Mouse (Mus musculus) hindbrain, embryonic 11.5 days (tissue): ENCODE measurements around the gene Syn3. TPM values are rescaled to one million over a fixed set of nuclear protein-coding genes. Genes with fewer than 3 reads are reported as not detected.

Experiments
- ATAC-seq: fragments of 200-750 bp; cut with Nextera tagmentation; 2 replicates; pipeline ENCODE4 v1.8.0; 2017; ENCODE audit warnings: mild to moderate bottlenecking, moderate TSS enrichment, moderate library complexity; ENCODE audit not compliant: low FRiP score
- DNase-seq: peaks from one replicate; pipeline ENCODE4 v3.0.0-alpha.2; 2015; ENCODE audit warnings: low spot score
- H3K27ac ChIP-seq: fragments of 300-500 bp; sonication (generic); 2 replicates; pipeline ENCODE4 v1.5.1; 2014; ENCODE audit warnings: mild to moderate bottlenecking, low read depth, low read length
- H3K27me3 ChIP-seq: fragments of 300-500 bp; sonication (generic); 2 replicates; pipeline ENCODE4 v1.6.1; 2014; ENCODE audit warnings: mild to moderate bottlenecking, low read length, moderate library complexity, mixed read lengths; ENCODE audit not compliant: control insufficient read depth, insufficient read depth
- H3K36me3 ChIP-seq: fragments of 300-500 bp; sonication (generic); 2 replicates; pipeline ENCODE4 v1.6.1; 2014; ENCODE audit warnings: mild to moderate bottlenecking, low read length, moderate library complexity, mixed read lengths; ENCODE audit not compliant: control insufficient read depth, insufficient read depth
- H3K4me1 ChIP-seq: fragments of 300-500 bp; sonication (generic); replicated peaks from 2 replicates; pipeline ENCODE4 v1.6.1; 2014; ENCODE audit warnings: low read length, mixed read lengths; ENCODE audit not compliant: control insufficient read depth, insufficient read depth
- H3K4me2 ChIP-seq: fragments of 300-500 bp; sonication (generic); replicated peaks from 2 replicates; pipeline ENCODE4 v1.6.1; 2014; ENCODE audit warnings: mild to moderate bottlenecking, low read depth, low read length
- H3K4me3 ChIP-seq: fragments of 300-500 bp; sonication (generic); 2 replicates; pipeline ENCODE4 v1.5.1; 2014; ENCODE audit warnings: low read depth, low read length
- H3K9ac ChIP-seq: fragments of 300-500 bp; sonication (generic); 2 replicates; pipeline ENCODE4 v1.6.1; 2014; ENCODE audit warnings: low read depth, low read length
- H3K9me3 ChIP-seq: fragments of 300-500 bp; sonication (generic); 2 replicates; pipeline ENCODE4 v1.6.1; 2016; ENCODE audit warnings: low read length; ENCODE audit not compliant: control insufficient read depth
- WGBS: fragments of 180-500 bp; shearing (Covaris S2); extraction: QIAGEN DNeasy Blood & Tissue Kit; methylation state at CpG from one replicate; pipeline ENCODE4 v1.1.7; 2014; 5-methylcytosine and 5-hydroxymethylcytosine counted together
- polyA plus RNA-seq: library from polyadenylated mRNA; unstranded; fragments of >200 nt; fragmentation: Nextera tagmentation; extraction: Ambion mirVana; gene quantifications from 2 replicates; pipeline ENCODE4 v1.2.1, GENCODE M21; 2014

Gene Syn3
- polyA plus RNA-seq, 1 experiment from 2014 or later = 5.9 TPM

DNA sequence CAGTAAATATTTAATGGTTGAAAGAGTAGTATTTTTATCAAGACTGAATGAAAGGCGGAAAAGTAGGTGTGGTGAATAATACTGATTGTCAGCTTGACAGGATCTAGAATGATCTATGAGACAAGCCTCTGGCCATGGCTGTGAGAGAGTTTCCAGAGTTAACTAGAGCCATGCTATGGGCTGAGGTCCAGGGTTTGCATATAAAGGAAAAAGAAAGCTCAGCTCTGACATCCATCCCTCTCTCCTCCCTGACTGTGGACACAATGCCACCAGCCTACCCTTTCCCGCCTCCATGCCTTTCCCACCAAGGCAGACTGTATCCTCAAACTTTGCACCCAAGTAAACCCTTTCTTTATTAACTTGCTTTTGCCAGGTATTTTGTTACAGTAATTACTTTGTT lies 124.6 kb downstream of the Syn3 start:
- H3K4me1 ChIP-seq = no peaks in the 10 kb centered on the region
- no peak overlapping the region for H3K4me3 ChIP-seq
- H3K9ac ChIP-seq = no peak overlapping the region
- WGBS = 81% methylated on average over 2 of the region's 2 CpGs
- DNase-seq = no peak
- ATAC-seq = no peak
- no peaks in the 10 kb centered on the region for H3K36me3 ChIP-seq
- H3K9me3 ChIP-seq = no peaks in the 10 kb centered on the region
- no peaks in the 10 kb centered on the region for H3K27me3 ChIP-seq
- no peak overlapping the region for H3K4me2 ChIP-seq
- no peak overlapping the region for H3K27ac ChIP-seq

DNA sequence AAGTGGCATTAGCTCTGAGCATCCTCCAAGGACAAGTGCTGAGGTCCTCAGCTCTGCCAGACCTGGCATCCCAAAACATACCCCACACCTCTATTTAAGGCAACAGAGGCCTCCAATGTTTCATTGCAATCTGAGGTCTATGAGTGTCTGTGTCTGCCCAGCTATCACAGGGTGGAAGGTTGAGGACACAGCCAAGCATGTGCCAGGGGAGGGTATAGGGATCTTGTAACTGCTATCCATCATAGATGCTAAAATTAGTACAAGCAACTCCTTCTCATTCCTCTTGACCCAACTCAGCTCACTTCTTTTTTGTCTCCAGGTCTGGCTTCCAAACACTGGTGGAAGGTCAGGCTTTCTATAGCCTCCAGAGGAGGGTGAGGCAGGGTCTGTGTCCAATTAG lies 127.1 kb downstream of the Syn3 start:
- H3K4me3 ChIP-seq = no peak overlapping the region
- DNase-seq = no peak
- no peaks in the 10 kb centered on the region for H3K9me3 ChIP-seq
- no peak overlapping the region for H3K9ac ChIP-seq
- no peak for ATAC-seq
- H3K27me3 ChIP-seq = no peaks in the 10 kb centered on the region
- no peaks in the 10 kb centered on the region for H3K4me1 ChIP-seq
- H3K4me2 ChIP-seq = no peak overlapping the region
- H3K27ac ChIP-seq = no peak overlapping the region
- H3K36me3 ChIP-seq = no peaks in the 10 kb centered on the region

DNA sequence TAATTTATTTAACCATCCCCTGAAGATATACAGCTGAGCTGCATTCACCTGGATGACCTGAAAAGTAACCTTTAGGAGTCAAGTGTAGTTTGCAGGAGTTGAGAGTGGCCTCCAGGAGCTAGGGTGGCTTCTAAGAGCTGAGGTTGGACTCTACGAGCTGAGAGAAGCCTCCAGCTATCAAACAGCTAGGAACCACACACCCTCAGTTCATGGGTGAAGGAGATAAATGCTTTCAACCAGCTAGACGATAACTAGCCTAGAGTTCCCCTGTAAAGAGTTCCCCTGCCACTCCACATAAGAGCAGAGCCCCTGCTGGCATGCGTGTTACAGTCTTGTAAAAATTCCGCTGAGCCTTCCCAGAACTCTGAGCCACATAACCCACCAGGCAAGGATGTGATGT lies 129.3 kb downstream of the Syn3 start:
- 81% methylated on average over 4 of the region's 4 CpGs for WGBS
- no peak overlapping the region for H3K4me3 ChIP-seq
- H3K4me2 ChIP-seq = no peak overlapping the region
- H3K27ac ChIP-seq = no peak overlapping the region
- ATAC-seq (no peak), DNase-seq (no peak)
- H3K9me3 ChIP-seq = no peaks in the 10 kb centered on the region
- no peaks in the 10 kb centered on the region for H3K4me1 ChIP-seq
- H3K36me3 ChIP-seq = no peaks in the 10 kb centered on the region
- H3K27me3 ChIP-seq = no peaks in the 10 kb centered on the region
- no peak overlapping the region for H3K9ac ChIP-seq

DNA sequence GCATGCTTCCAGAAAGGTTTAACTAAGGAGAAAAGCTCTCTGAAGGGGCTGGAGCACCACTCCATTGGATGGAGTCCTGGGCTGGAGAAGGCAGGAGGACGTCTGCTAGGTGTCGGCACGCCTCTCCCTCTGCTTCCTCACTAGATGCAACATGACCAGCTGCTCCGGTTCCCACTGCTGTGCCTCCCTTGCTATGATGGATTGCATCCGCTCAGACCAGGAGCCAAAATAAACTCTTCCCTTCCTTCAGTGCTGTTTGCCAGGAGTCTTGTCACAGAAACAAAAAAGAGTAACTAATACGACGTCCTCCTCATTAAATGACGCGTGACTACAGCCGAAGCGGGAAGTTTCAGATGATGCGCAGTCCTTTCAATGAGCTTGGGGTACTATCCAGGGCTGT lies 129.9 kb downstream of the Syn3 start:
- no peaks in the 10 kb centered on the region for H3K36me3 ChIP-seq
- no peak overlapping the region for H3K4me3 ChIP-seq
- no peak overlapping the region for H3K27ac ChIP-seq
- H3K27me3 ChIP-seq = no peaks in the 10 kb centered on the region
- 84% methylated on average over 12 of the region's 12 CpGs for WGBS
- H3K4me1 ChIP-seq = no peaks in the 10 kb centered on the region
- DNase-seq (no peak), ATAC-seq (no peak)
- no peak overlapping the region for H3K4me2 ChIP-seq
- no peak overlapping the region for H3K9ac ChIP-seq
- no peaks in the 10 kb centered on the region for H3K9me3 ChIP-seq

DNA sequence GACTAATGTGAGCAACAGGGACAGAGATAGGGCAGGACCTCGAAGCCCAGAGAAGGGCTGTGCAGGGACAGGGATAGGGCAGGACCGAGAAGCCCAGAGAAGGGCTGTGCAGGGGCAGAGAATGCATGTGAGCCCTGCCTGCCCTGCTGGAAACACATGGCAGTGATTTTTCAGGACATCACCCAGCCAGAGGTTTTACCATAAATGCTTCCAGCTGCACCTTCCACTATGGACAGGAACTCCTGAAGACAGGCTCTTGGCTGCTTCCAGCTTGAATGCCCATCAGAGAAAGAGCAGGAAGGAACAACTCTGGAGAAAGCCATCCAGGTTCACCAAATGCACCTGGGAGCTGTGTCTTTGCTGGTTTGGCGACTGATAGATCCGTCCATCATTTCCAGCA lies 131.3 kb downstream of the Syn3 start:
- ATAC-seq (no peak), DNase-seq (no peak)
- H3K36me3 ChIP-seq = no peaks in the 10 kb centered on the region
- 78% methylated on average over 4 of the region's 4 CpGs for WGBS
- no peaks in the 10 kb centered on the region for H3K9me3 ChIP-seq
- no peak overlapping the region for H3K27ac ChIP-seq
- no peak overlapping the region for H3K4me3 ChIP-seq
- H3K4me2 ChIP-seq = no peak overlapping the region
- H3K4me1 ChIP-seq = no peaks in the 10 kb centered on the region
- no peak overlapping the region for H3K9ac ChIP-seq
- H3K27me3 ChIP-seq = no peaks in the 10 kb centered on the region

DNA sequence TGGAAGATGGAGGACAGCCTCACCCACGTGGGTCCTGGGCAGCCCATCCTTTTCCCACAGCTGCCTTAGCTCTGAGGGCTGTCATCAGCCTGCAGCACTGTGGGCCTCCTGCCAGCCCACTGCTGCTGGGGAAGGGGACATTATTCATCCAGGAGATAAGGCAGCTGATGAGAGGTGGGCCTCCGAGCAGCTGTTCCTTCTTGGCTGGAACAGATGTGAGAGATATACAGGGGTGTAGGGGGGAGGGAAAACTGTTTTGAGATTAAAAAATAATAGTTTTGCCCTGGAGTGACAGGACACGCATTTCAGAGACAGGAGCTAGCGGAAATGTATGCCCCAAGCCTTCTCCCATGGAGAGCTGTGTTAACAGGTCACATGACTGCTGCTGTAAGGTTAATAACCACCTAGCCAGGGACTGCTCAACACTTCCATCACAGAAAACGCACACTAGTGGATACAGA lies 133.0 kb downstream of the Syn3 start:
- H3K36me3 ChIP-seq = no peaks in the 10 kb centered on the region
- H3K9ac ChIP-seq = no peak overlapping the region
- DNase-seq (no peak), ATAC-seq (0 out of 2 replicates have a peak, but pooled peaks have one; percentile 56)
- H3K27ac ChIP-seq = no peak overlapping the region
- H3K27me3 ChIP-seq = no peaks in the 10 kb centered on the region
- H3K4me1 ChIP-seq = no peaks in the 10 kb centered on the region
- 56% methylated on average over 5 of the region's 5 CpGs for WGBS
- no peaks in the 10 kb centered on the region for H3K9me3 ChIP-seq
- H3K4me3 ChIP-seq = no peak overlapping the region
- no peak overlapping the region for H3K4me2 ChIP-seq

DNA sequence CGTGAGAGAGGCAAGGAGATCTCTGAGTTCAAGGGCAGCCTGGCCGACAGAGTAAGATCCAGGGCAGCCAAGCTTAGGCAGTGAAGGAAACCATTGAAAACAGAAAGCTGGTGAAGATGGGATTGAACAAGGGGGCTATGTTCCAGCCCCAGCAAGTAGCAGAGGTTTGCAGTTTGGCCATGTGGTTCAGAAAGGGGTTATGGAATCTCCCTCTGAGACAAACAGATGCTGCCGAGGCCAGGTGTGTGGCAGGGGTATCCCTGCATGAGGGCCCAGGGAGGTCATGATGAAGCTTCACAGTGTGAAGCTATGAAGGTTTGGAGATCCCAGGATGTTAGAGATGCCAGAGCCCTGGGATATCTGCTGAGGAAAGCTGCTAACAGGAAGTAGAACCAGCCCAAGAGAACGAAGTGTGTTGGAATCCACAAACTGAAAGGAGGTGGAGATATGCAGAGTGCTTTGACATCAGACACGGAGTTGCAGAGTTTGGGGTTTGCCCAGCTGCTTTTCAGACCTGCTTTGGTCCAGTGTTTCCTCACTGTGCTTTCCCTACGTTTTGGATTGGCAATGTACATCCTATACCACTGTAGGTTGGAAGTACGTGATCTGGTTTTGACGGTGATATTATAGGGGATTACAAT lies 134.9 kb downstream of the Syn3 start:
- Histone ChIP-seq H3K27me3 (no peaks in the 10 kb centered on the region), H3K27ac (no peak overlapping the region), H3K36me3 (no peaks in the 10 kb centered on the region), H3K4me2 (no peak overlapping the region), H3K4me1 (no peaks in the 10 kb centered on the region), H3K4me3 (no peak overlapping the region), H3K9me3 (no peaks in the 10 kb centered on the region), H3K9ac (no peak overlapping the region)
- ATAC-seq = no peak
- 83% methylated on average over 8 of the region's 8 CpGs for WGBS
- no peak for DNase-seq

DNA sequence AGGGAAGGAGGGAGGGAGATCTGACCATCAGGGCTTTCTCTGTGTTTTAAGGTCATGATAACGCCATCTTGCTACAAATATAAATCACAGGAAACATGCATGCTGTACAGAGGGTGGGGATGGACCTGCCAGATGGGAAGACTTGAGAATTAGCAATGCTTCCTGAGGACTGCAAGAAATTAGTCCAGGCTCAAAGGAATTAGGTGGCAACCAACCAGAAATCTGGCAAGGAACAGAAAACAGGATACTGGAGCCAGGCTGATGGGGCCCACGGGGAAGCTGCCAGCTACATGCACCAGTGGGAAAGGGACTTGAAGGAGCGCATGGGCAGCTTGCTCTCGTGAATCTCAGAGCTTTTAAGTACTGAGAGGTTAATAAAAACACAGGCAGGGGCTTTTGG lies 139.0 kb downstream of the Syn3 start:
- H3K4me1 ChIP-seq = no peaks in the 10 kb centered on the region
- no peak for ATAC-seq
- H3K36me3 ChIP-seq = no peaks in the 10 kb centered on the region
- no peak overlapping the region for H3K9ac ChIP-seq
- H3K9me3 ChIP-seq = no peaks in the 10 kb centered on the region
- no peak overlapping the region for H3K4me3 ChIP-seq
- no peak overlapping the region for H3K4me2 ChIP-seq
- WGBS = 70% methylated on average over 4 of the region's 4 CpGs
- H3K27ac ChIP-seq = no peak overlapping the region
- no peak for DNase-seq
- no peaks in the 10 kb centered on the region for H3K27me3 ChIP-seq

DNA sequence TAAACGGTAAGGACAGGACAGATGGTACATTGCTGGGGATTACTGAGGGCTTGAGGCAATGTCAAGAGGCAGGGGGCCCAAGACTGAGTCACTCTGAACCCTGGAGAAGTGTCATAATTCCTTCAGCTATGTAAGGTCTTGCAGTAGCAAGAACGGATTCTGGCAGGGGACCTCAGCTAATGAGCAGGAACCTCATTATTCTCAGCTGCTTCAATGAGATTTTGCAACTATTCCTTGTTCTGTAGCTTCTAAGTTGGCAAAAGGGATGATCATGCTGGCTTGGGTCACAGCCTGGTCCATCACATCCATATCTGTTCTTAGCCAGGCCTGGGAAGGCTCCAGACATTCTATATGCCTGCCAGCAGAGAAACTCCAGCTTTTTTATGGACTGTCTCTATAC lies 139.5 kb downstream of the Syn3 start:
- Histone ChIP-seq H3K27ac (no peak overlapping the region), H3K27me3 (no peaks in the 10 kb centered on the region), H3K4me1 (no peaks in the 10 kb centered on the region), H3K9ac (no peak overlapping the region), H3K9me3 (no peaks in the 10 kb centered on the region), H3K36me3 (no peaks in the 10 kb centered on the region), H3K4me3 (no peak overlapping the region), H3K4me2 (no peak overlapping the region)
- no peak for DNase-seq
- 83% methylated on average over 2 of the region's 2 CpGs for WGBS
- no peak for ATAC-seq
